Mouse (Mus musculus) midbrain, embryonic 12.5 days (tissue): ENCODE measurements around the gene Gm14443. TPM values are rescaled to one million over a fixed set of nuclear protein-coding genes. Genes with fewer than 3 reads are reported as not detected.
"Not testable (repeated sequence)": the region's sequence is repeated elsewhere in the genome, so short reads cannot be mapped to it uniquely, and the experiment has no call there.

Experiments used
- ATAC-seq: fragments of 200-750 bp; cut with Nextera tagmentation; 2 replicates; pipeline ENCODE4 v1.8.0; 2017; ENCODE audit warnings: low read depth, moderate TSS enrichment, moderate library complexity; ENCODE audit not compliant: low FRiP score
- H3K27ac ChIP-seq: fragments of 300-500 bp; sonication (generic); replicated peaks from 2 replicates; pipeline ENCODE4 v1.5.1; 2016; ENCODE audit warnings: mild to moderate bottlenecking
- H3K27me3 ChIP-seq: fragments of 300-500 bp; sonication (generic); 2 replicates; pipeline ENCODE4 v1.6.1; 2016; ENCODE audit warnings: mild to moderate bottlenecking
- H3K36me3 ChIP-seq: fragments of 300-500 bp; sonication (generic); 2 replicates; pipeline ENCODE4 v1.6.1; 2016
- H3K4me1 ChIP-seq: fragments of 300-500 bp; sonication (generic); 2 replicates; pipeline ENCODE4 v1.6.1; 2016
- H3K4me2 ChIP-seq: fragments of 300-500 bp; sonication (generic); replicated peaks from 2 replicates; pipeline ENCODE4 v1.6.1; 2016; ENCODE audit warnings: mild to moderate bottlenecking, moderate library complexity
- H3K4me3 ChIP-seq: fragments of 300-500 bp; sonication (generic); 2 replicates; pipeline ENCODE4 v1.5.1; 2016; ENCODE audit warnings: mild to moderate bottlenecking
- H3K9ac ChIP-seq: fragments of 300-500 bp; sonication (generic); replicated peaks from 2 replicates; pipeline ENCODE4 v1.6.1; 2016; ENCODE audit warnings: mild to moderate bottlenecking, moderate library complexity
- H3K9me3 ChIP-seq: fragments of 300-500 bp; sonication (generic); 2 replicates; pipeline ENCODE4 v1.6.1; 2016; ENCODE audit warnings: mild to moderate bottlenecking
- WGBS: fragments of 180-500 bp; shearing (Covaris S2); methylation state at CpG from one replicate; pipeline ENCODE4 v1.1.7; 2016; 5-methylcytosine and 5-hydroxymethylcytosine counted together
- polyA plus RNA-seq: library from polyadenylated mRNA; unstranded; fragments of >200 nt; fragmentation: Nextera tagmentation; extraction: Ambion mirVana; gene quantifications from 2 replicates; pipeline ENCODE4 v1.2.1, GENCODE M21; 2016

The Gm14443 gene
- 0.83 and 0.92 TPM in 2 replicates for polyA plus RNA-seq

DNA sequence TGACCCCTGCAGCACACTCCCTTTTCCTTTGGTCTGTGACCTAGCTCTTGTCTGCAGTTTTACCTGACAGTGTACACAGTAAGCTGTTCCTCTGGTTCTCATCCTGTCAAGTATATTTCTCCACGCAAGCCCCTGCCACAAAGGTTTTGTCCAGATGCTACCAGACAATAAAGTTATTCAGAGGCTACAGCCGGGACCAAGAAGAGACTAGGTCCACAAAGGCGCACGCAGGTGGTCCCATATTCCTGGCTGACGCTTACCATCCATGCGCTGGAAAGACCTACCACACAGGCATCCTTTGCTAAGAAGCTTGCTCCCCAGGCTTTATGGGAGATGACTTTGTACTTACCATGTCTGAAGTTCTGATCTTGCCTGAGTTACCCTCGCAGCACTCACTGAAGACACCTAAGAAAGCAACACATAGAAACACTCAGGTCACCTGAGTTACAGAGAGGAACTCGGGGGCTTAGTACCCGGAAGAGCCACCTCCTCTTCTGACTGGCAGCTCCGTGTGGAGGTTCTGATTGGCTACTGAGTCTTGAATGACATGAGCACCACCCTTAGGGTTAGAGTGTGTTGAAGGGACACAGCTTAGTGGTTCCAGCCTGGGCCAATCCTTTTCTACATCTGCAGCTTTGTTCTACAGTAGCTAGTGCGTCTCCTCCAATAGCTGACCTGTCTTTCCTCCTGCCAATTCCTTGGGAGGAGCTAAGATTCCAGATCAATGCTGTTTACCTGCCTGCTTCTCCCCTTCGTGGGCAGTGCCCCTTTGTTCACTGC is at the start of gene Gm14443:
Gene Gm14443 (minus strand): TSS at position 471 of the 780 bp plus-strand sequence.
- not testable (repeated sequence) for H3K4me1 ChIP-seq, H3K9me3 ChIP-seq, H3K4me3 ChIP-seq, H3K36me3 ChIP-seq, H3K4me2 ChIP-seq, H3K27ac ChIP-seq, ATAC-seq, H3K27me3 ChIP-seq, H3K9ac ChIP-seq
- WGBS = 80% methylated on average over 12 of the region's 12 CpGs

DNA sequence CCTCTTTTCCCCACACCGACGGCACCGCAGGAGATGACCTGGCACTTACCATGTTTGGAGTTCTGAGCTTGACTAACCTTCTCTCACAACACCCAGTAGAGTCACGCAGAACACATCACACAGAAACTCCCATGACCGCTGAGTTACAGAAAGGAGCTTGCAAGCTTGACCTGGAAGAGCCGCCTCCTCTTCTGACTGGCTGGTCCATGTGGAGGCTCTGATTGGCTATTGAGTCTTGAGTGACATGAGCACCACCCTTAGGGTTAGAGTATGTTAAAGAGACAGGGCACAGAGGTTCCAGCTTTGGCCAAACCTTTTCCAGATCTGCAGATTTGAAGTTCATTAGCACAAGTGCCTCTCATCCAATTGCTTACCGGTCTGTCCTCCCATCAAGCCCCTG is 31.1 kb upstream of the Gm14443 start, which contains the start of gene Gm14391:
Gene Gm14391 (minus strand): TSS at position 186 of the 400 bp plus-strand sequence.
- not testable (repeated sequence) for H3K27ac ChIP-seq, H3K9me3 ChIP-seq, H3K4me1 ChIP-seq, H3K36me3 ChIP-seq, H3K4me2 ChIP-seq, H3K4me3 ChIP-seq, ATAC-seq, H3K27me3 ChIP-seq, H3K9ac ChIP-seq
- no CpG with 5 or more reads among the region's 7 CpGs for WGBS

DNA sequence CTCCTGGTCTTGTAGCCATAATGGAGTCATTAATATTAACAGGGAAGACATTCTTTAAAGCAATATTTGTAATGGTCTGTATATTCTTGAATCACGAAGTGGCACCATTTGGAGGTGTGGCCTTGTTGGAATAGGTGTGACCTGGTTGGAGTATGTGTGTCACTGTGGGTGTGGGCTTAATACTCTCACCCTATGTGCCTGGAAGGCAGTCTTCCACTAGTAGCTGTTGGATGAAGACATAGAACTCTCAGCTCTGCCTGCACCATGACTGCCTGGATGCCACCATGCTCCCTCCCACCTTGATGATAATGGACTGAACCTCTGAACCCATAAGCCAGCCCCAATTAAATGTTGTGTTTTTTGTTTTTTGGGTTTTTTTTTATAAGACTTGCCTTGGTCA is 3.3 kb upstream of the Gm14443 start:
- H3K4me2 ChIP-seq, H3K9me3 ChIP-seq, H3K4me1 ChIP-seq, ATAC-seq, H3K4me3 ChIP-seq, H3K36me3 ChIP-seq, H3K27me3 ChIP-seq, H3K9ac ChIP-seq, H3K27ac ChIP-seq: not testable (repeated sequence)
- 55% methylated on average over 1 of the region's 1 CpGs for WGBS

GRCm38 (mm10) chr2:175176312-175176711 is 641 bp upstream of the Gm14443 start:
- WGBS = 78% methylated on average over 6 of the region's 6 CpGs
- no peak overlapping the region for H3K4me3 ChIP-seq

GRCm38 (mm10) chr2:175174058-175174457 is 1.6 kb downstream of the Gm14443 start:
- not testable (repeated sequence) for H3K9me3 ChIP-seq, H3K36me3 ChIP-seq, H3K27me3 ChIP-seq, H3K9ac ChIP-seq, ATAC-seq, H3K4me1 ChIP-seq, H3K4me3 ChIP-seq, H3K27ac ChIP-seq, H3K4me2 ChIP-seq
- 94% methylated on average over 2 of the region's 2 CpGs for WGBS

More at GRCm38 (mm10) chr2:175176312-175176711, 641 bp upstream of the Gm14443 start:
- no peaks in the 10 kb centered on the region for H3K36me3 ChIP-seq
- no peaks in the 10 kb centered on the region for H3K9me3 ChIP-seq
- H3K4me2 ChIP-seq = no peak overlapping the region
- H3K4me1 ChIP-seq = no peaks in the 10 kb centered on the region
- ATAC-seq = no peak
- no peaks in the 10 kb centered on the region for H3K27me3 ChIP-seq
- H3K27ac ChIP-seq = no peak overlapping the region
- no peak overlapping the region for H3K9ac ChIP-seq

DNA sequence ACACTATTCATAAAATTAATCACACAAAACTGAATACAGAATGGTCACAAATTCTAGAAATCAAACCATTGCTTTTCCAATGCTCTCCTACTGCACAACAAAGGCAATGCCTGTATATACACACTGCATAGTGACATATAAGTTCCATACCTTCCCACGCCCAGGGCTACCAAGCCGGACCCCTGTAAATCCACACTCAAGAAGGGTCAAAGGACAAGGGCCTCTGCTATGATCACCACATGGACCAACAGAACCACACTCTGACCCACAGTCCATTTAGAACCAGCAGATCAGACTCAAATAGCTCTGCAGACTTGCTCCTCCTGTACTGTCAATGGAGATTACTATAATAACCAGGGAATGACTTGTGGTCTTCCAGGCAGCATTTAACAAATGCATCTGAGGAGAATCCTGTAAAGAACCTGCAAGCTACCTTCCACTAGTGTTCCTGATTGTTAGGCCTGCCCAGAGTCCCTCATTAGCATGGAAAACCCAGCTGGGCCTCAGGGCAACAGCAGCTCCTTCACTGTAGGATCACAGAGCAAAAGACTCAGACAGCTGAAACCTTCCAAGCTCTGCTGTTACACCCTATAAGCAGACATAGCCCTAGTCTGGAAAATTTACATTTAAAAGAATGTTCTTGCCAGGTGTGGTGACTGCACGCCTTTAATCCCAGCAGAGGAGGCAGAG is 2.6 kb downstream of the Gm14443 start:
- H3K9ac ChIP-seq, H3K36me3 ChIP-seq, H3K4me1 ChIP-seq, H3K27ac ChIP-seq, H3K27me3 ChIP-seq, H3K9me3 ChIP-seq, H3K4me2 ChIP-seq, H3K4me3 ChIP-seq, ATAC-seq: not testable (repeated sequence)
- WGBS = 90% methylated on average over 3 of the region's 3 CpGs

- ATAC-seq = no peak
- Histone ChIP-seq H3K4me1 (no peaks in the 10 kb centered on the region), H3K36me3 (no peaks in the 10 kb centered on the region), H3K9ac (no peak overlapping the region), H3K4me3 (no peak overlapping the region), H3K4me2 (no peak overlapping the region), H3K27ac (no peak overlapping the region), H3K9me3 (no peaks in the 10 kb centered on the region), H3K27me3 (no peaks in the 10 kb centered on the region)
- 92% methylated on average over 3 of the region's 3 CpGs for WGBS
Measured at GRCm38 (mm10) chr2:175172123-175172522, 3.5 kb downstream of the Gm14443 start.

- not testable (repeated sequence) for ATAC-seq, H3K27ac ChIP-seq
- WGBS = 82% methylated on average over 2 of the region's 2 CpGs
Measured at GRCm38 (mm10) chr2:175166870-175167269, 8.8 kb downstream of the Gm14443 start.

GRCm38 (mm10) chr2:175165110-175165509 is 10.6 kb downstream of the Gm14443 start:
- not testable (repeated sequence) for H3K4me3 ChIP-seq, H3K9ac ChIP-seq, ATAC-seq, H3K27ac ChIP-seq, H3K4me2 ChIP-seq, H3K4me1 ChIP-seq, H3K27me3 ChIP-seq, H3K36me3 ChIP-seq, H3K9me3 ChIP-seq
- WGBS = 94% methylated on average over 12 of the region's 12 CpGs

More at GRCm38 (mm10) chr2:175166870-175167269, 8.8 kb downstream of the Gm14443 start:
- H3K9me3 ChIP-seq, H3K4me2 ChIP-seq, H3K9ac ChIP-seq, H3K4me1 ChIP-seq, H3K4me3 ChIP-seq, H3K36me3 ChIP-seq, H3K27me3 ChIP-seq: not testable (repeated sequence)

GRCm38 (mm10) chr2:175161438-175161837 is 14.2 kb downstream of the Gm14443 start:
- not testable (repeated sequence) for ATAC-seq, H3K27me3 ChIP-seq, H3K4me1 ChIP-seq, H3K36me3 ChIP-seq, H3K4me3 ChIP-seq, H3K9ac ChIP-seq, H3K4me2 ChIP-seq, H3K27ac ChIP-seq, H3K9me3 ChIP-seq
- WGBS = 87% methylated on average over 4 of the region's 4 CpGs

DNA sequence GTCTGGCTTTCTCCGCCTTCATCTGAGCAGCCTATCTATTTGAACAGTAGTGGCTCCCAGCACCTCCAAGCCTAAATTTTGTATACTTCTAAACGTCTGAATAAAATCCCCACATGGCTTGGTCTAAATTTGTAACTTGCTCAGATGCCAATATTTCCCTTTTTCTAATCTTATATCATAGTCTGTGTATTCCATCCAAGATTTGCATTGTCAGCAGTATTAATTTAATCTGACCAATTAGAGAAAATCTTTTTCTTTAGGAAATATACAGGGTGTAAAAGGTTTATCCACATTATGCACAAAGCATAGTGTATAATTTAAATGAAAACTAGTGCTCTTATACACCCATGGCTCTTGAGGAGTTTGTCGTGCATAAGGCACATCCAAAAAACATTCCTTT is 17.0 kb downstream of the Gm14443 start:
- Histone ChIP-seq H3K4me3 (no peak overlapping the region), H3K9ac (no peak overlapping the region), H3K27me3 (no peaks in the 10 kb centered on the region), H3K4me1 (no peaks in the 10 kb centered on the region), H3K9me3 (peaks cover 13% of the 10 kb centered on the region), H3K4me2 (no peak overlapping the region), H3K27ac (no peak overlapping the region), H3K36me3 (no peaks in the 10 kb centered on the region)
- no peak for ATAC-seq
- WGBS = 88% methylated on average over 3 of the region's 3 CpGs

- Histone ChIP-seq H3K4me3 (no peak overlapping the region), H3K4me1 (no peaks in the 10 kb centered on the region), H3K9me3 (peaks cover 13% of the 10 kb centered on the region), H3K36me3 (no peaks in the 10 kb centered on the region), H3K9ac (no peak overlapping the region), H3K27me3 (no peaks in the 10 kb centered on the region), H3K27ac (no peak overlapping the region), H3K4me2 (no peak overlapping the region)
- no peak for ATAC-seq
- 91% methylated on average over 13 of the region's 13 CpGs for WGBS
Measured at GRCm38 (mm10) chr2:175156696-175157095, 19.0 kb downstream of the Gm14443 start.
